Mouse (Mus musculus) heart, embryonic 15.5 days (tissue): ENCODE results near the gene Iqsec3. TPM values are rescaled to one million over a fixed set of nuclear protein-coding genes. Genes with fewer than 3 reads are reported as not detected.

Experiments
- ATAC-seq: fragments of 200-750 bp; cut with Nextera tagmentation; replicated peaks from 2 replicates; pipeline ENCODE4 v1.8.0; 2017; ENCODE audit warnings: low read depth, moderate TSS enrichment; ENCODE audit not compliant: insufficient number of reproducible peaks, insufficient read depth, low FRiP score
- H3K27ac ChIP-seq: fragments of 300-500 bp; sonication (generic); 2 replicates; pipeline ENCODE4 v1.5.1; 2015; ENCODE audit warnings: mild to moderate bottlenecking, inconsistent platforms
- H3K27me3 ChIP-seq: fragments of 300-500 bp; sonication (generic); 2 replicates; pipeline ENCODE4 v1.6.1; 2015; ENCODE audit warnings: inconsistent platforms
- H3K36me3 ChIP-seq: fragments of 300-500 bp; sonication (generic); 2 replicates; pipeline ENCODE4 v1.6.1; 2015; ENCODE audit warnings: mild to moderate bottlenecking, inconsistent platforms
- H3K4me1 ChIP-seq: fragments of 300-500 bp; sonication (generic); replicated peaks from 2 replicates; pipeline ENCODE4 v1.6.1; 2015; ENCODE audit warnings: inconsistent platforms
- H3K4me2 ChIP-seq: fragments of 300-500 bp; sonication (generic); 2 replicates; pipeline ENCODE4 v1.6.1; 2015; ENCODE audit warnings: inconsistent platforms, mild to moderate bottlenecking, moderate library complexity
- H3K4me3 ChIP-seq: fragments of 300-500 bp; sonication (generic); 2 replicates; pipeline ENCODE4 v1.5.1; 2015; ENCODE audit warnings: mild to moderate bottlenecking, inconsistent platforms
- H3K9ac ChIP-seq: fragments of 300-500 bp; sonication (generic); 2 replicates; pipeline ENCODE4 v1.6.1; 2015; ENCODE audit warnings: mild to moderate bottlenecking, inconsistent platforms
- H3K9me3 ChIP-seq: fragments of 300-500 bp; sonication (generic); replicated peaks from 2 replicates; pipeline ENCODE4 v1.6.1; 2016; ENCODE audit warnings: inconsistent platforms
- WGBS: fragments of 180-500 bp; shearing (Covaris S2); methylation state at CpG from one replicate; pipeline ENCODE4 v1.1.7; 2015; ENCODE audit warnings: mixed read lengths; 5-methylcytosine and 5-hydroxymethylcytosine counted together
- polyA plus RNA-seq: library from polyadenylated mRNA; unstranded; fragments of >200 nt; fragmentation: Nextera tagmentation; extraction: Ambion mirVana; gene quantifications from 2 replicates; pipeline ENCODE4 v1.2.1, GENCODE M21; 2015

Gene Iqsec3
- polyA plus RNA-seq, 1 experiment from 2014 or later = not detected

DNA sequence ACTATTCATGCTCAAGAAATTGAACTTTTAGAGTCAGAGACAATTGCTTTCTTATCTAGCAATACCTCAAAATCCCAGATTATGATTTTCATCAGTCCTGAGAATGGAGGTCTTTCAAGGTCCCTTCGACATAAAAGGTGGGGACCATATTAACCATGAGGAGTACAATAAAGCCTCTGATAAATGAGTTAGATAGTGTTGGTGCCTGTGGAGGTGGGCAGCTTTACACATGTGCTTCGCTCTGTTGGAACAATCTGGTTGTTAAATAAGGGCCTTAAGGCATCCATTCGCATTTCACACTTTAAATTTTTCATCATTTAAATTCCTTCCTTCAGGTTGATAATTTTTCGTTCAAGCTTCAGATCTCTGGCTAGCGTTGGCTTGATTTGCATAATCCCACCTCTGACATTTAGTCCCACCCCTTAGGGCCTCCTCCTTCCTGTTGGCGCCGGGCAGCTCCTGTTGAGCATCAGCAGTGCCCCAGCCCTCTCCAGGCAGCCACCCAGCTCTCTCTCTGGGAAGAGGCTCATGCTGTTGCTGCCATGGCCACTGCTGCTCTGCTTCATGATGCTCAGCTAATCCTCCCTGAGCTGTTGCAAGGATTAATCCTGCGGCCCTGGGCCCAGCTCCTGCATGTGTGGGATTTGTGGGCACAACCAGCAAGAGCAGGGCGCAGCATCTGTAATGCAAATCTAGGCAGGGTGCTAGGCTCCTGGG, 25.5 kb upstream of the Iqsec3 start:
- Histone ChIP-seq H3K4me1 (no peaks in the 10 kb centered on the region), H3K27ac (no peak overlapping the region), H3K9me3 (no peaks in the 10 kb centered on the region), H3K4me3 (no peak overlapping the region), H3K27me3 (peaks cover 5% of the 10 kb centered on the region; the same call in 1 of the 2 replicates), H3K36me3 (no peaks in the 10 kb centered on the region), H3K9ac (no peak overlapping the region), H3K4me2 (no peak overlapping the region)
- WGBS = 21% methylated on average over 9 of the region's 9 CpGs
- ATAC-seq = no peak

DNA sequence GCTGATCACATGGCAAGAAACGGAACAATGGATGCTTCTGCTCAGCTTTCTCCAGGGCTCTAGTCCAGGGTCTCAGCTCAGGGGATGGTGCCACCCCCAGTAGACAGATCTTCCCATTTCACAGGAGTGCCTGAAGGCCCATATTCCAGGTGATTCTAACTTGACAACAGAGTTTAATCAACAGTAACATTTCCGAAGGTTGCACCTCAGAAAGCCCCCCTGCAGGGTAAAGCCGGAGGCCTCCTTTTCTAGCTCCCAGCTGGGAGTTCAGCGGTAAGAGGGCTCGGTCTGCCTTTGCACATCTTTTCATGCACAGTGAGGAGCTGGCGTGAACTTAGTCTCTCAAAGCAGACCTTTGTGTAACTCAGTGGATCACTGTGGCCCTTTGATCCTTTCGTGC, 22.1 kb upstream of the Iqsec3 start:
- ATAC-seq = no peak
- Histone ChIP-seq H3K4me3 (no peak overlapping the region), H3K27me3 (peaks cover 5% of the 10 kb centered on the region), H3K36me3 (no peaks in the 10 kb centered on the region), H3K4me1 (no peaks in the 10 kb centered on the region), H3K27ac (no peak overlapping the region), H3K9ac (no peak overlapping the region), H3K9me3 (no peaks in the 10 kb centered on the region), H3K4me2 (no peak overlapping the region)
- 52% methylated on average over 7 of the region's 7 CpGs for WGBS

DNA sequence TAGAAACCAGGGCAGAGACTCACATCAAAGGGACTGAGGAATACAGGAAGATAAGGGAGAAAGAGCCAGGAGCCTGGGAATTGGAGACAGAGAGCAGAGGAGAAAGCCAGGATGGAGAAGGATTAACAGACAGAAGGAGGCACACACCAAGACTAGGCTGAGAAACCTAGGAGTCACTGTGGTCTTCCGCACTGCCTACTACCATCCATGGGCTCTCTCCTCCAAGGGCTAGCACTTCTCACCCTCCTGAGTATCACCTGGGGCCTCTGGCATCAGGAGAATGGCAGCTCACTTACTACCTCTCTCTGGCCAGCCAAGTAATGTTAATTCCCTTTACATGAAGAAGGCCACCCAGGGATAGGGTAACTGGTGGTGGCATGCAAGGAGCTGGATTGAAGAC, 21.5 kb upstream of the Iqsec3 start:
- H3K36me3 ChIP-seq = no peaks in the 10 kb centered on the region
- no peak overlapping the region for H3K9ac ChIP-seq
- peaks cover 5% of the 10 kb centered on the region for H3K27me3 ChIP-seq
- no peak overlapping the region for H3K27ac ChIP-seq
- no peak overlapping the region for H3K4me2 ChIP-seq
- no peaks in the 10 kb centered on the region for H3K9me3 ChIP-seq
- no peaks in the 10 kb centered on the region for H3K4me1 ChIP-seq
- WGBS = 93% methylated on average over 1 of the region's 1 CpGs
- no peak for ATAC-seq
- no peak overlapping the region for H3K4me3 ChIP-seq

DNA sequence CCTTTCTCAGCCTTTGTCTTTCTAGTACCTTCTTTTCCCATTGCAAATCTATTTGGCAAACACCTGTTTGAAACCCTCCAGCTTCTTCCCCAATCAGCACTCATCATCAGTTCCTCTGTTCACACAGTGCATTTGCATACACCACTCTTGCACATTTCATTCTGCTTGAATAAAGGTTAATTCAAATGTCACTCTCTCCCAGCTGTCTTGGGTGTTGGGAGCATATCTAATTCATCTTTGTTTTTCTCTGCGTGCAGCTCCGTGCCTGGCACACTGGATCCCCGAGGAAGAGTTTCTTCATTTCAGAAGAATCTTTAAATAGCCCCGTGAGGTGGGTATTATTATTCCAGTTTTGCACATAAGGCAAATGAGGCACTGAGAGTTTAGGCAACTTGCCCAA, 20.8 kb upstream of the Iqsec3 start:
- no peak for ATAC-seq
- no peak overlapping the region for H3K9ac ChIP-seq
- WGBS = 66% methylated on average over 4 of the region's 4 CpGs

DNA sequence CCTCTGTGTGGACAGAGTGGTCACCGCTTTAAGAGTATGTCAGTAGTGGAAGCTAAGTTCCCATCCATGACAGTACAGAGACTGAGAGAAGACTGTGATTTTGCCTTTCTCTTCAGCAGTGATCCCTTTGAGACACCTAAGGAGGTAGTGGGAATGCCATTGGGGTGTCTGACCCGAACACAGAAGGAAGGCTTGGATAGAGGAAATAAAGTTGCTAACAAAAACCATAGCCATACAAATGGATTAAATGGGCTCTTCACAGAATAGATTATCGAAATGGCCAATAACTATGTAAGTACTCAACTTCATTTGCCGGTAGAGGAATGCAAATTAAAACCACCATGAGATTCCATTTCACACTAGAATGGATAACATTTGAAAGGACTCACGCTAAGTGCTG, 17.9 kb upstream of the Iqsec3 start:
- no peak overlapping the region for H3K27ac ChIP-seq
- no peak overlapping the region for H3K4me3 ChIP-seq
- no peaks in the 10 kb centered on the region for H3K36me3 ChIP-seq
- no peak overlapping the region for H3K4me2 ChIP-seq
- 78% methylated on average over 5 of the region's 5 CpGs for WGBS
- H3K9me3 ChIP-seq = no peaks in the 10 kb centered on the region
- H3K9ac ChIP-seq = no peak overlapping the region
- ATAC-seq = no peak
- H3K4me1 ChIP-seq = no peaks in the 10 kb centered on the region
- peaks cover 5% of the 10 kb centered on the region for H3K27me3 ChIP-seq

More for the DNA sequence above, 20.8 kb upstream of the Iqsec3 start:
- Histone ChIP-seq H3K27ac (no peak overlapping the region), H3K9me3 (no peaks in the 10 kb centered on the region), H3K4me1 (no peaks in the 10 kb centered on the region), H3K27me3 (peaks cover 5% of the 10 kb centered on the region), H3K36me3 (no peaks in the 10 kb centered on the region), H3K4me2 (no peak overlapping the region), H3K4me3 (no peak overlapping the region)

DNA sequence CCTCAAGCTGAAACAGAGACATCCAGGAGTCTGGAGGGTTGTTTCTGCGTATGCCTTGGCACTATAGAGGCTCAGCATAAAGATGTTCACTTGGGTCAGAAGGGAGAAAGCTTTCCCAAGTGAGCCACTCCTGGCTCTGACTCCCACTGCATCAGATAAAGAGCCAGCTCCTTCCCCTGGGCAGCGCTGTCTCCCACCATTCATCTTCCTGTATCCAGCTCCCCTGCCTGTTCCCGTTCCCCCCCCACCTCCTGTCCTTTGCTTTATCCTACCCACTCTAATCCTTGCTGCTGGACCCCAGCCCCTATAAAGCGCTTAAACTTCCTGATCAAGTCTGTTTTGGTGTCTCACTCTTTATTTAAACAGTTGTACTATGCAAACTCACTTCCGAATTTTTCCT, 1.2 kb downstream of the Iqsec3 start:
- Histone ChIP-seq H3K4me3 (no peak overlapping the region), H3K27me3 (peaks cover 59% of the 10 kb centered on the region), H3K27ac (no peak overlapping the region), H3K36me3 (no peaks in the 10 kb centered on the region), H3K9me3 (no peaks in the 10 kb centered on the region), H3K4me2 (no peak overlapping the region), H3K9ac (no peak overlapping the region), H3K4me1 (peaks cover 10% of the 10 kb centered on the region)
- ATAC-seq = no peak
- 34% methylated on average over 5 of the region's 5 CpGs for WGBS

DNA sequence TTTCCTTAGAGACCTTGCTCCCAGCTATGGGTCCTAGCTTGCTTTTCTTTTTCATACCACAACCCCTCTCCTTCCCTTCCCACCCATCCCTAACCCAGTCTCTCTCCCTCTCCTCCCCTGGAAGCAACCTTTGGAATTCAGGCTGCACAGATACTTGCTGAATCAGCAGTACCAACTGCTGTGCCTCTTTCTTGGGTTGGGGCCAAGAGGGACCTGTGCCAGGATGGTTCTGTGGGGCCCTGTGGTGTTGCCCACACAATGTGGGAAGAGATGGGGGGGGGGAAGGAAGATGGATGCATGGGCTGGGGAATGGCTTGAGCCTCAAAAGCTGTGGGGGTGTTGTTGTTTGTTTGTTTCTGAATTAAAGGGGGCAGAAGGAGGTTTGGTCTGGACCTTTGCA, 5.2 kb downstream of the Iqsec3 start:
- no peaks in the 10 kb centered on the region for H3K9me3 ChIP-seq

DNA sequence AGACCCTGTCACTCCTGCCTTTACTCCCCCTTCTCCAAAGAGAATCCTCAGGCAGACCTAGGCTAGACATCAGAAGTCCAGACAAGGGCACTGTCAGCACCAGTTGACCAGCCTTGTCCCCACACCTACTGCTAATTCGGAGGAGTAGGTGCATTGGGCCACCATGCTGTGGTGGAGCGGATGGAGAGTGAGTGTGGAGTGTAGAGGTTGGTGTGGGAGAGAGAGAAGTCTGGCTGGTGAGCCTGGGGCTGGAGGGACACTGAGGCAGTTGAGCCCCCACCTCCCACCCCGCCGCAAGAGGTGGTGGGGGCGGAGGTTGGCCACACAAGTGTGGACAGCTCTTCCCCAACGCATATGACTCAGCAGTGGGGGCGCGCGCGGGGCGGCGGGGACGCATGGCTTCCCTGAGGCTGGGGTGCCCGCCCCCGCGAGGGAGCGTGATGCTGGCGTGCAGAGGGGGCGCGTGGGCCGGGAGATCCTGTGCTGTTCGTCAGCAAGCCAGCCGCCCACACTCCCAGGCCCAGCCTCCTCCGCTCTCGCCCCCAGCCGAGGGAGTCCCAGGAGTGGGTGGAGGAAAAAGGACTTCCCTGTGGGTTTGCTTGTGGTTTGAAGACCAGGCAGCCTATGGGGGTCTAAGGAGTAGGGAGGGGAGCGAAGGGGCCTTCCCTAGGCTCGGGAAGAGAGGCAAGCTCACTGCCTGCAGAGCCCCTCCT, 10.7 kb downstream of the Iqsec3 start:
- Histone ChIP-seq H3K4me2 (peak overlapping the region; percentile 9; the same call in 1 of the 2 replicates), H3K27me3 (peaks cover 27% of the 10 kb centered on the region), H3K9ac (no peak overlapping the region), H3K9me3 (no peaks in the 10 kb centered on the region), H3K27ac (no peak overlapping the region), H3K4me1 (no peaks in the 10 kb centered on the region), H3K4me3 (no peak overlapping the region), H3K36me3 (no peaks in the 10 kb centered on the region)
- 3% methylated on average over 28 of the region's 28 CpGs for WGBS
- no peak for ATAC-seq

More for the DNA sequence above, 5.2 kb downstream of the Iqsec3 start:
- Histone ChIP-seq H3K4me3 (no peak overlapping the region), H3K4me2 (no peak overlapping the region), H3K9ac (no peak overlapping the region), H3K36me3 (no peaks in the 10 kb centered on the region), H3K27me3 (peaks cover 44% of the 10 kb centered on the region), H3K27ac (no peak overlapping the region), H3K4me1 (peaks cover 3% of the 10 kb centered on the region)
- no peak for ATAC-seq

DNA sequence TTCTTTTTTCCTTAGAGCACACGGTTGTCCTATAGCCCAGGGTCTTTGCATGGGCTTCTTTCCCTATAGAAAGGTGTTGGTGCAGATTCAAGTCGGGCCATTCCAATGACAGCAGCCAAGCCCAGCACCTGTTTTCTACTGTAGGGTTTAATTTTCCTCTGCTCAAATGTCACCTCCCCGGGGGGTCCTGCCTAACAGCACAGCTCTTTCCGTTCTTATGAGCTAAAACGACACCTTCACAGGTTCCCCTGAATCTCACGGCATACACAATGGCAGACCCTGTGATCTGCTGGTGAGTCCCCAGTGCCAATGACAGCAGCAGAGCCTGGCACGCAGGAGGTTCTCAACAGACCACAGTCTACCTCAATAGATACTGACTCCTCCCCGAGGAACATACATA, 16.1 kb downstream of the Iqsec3 start:
- Histone ChIP-seq H3K4me2 (no peak overlapping the region), H3K36me3 (no peaks in the 10 kb centered on the region), H3K9ac (no peak overlapping the region), H3K4me1 (no peaks in the 10 kb centered on the region), H3K9me3 (no peaks in the 10 kb centered on the region), H3K4me3 (no peak overlapping the region), H3K27me3 (peaks cover 12% of the 10 kb centered on the region), H3K27ac (no peak overlapping the region)
- WGBS = 53% methylated on average over 8 of the region's 8 CpGs
- no peak for ATAC-seq

DNA sequence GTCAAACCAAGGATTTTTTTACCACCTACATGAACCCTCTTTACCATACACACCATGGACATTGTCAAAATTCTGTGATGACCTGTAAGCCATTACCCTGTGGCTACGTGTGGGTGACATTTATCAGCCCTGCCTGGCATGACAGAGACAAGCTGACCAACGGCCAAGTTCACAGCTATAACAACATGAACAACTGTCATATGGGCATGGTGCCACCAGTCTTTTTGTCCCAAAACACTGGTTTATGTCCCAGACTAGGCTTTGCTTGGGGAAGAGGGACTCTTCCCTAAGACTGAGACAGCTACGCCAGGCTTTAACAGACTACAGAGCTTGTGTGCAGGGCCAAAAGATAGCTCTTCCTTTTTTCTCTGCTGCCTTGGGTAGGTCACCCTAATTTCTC, 16.8 kb downstream of the Iqsec3 start:
- H3K36me3 ChIP-seq = no peaks in the 10 kb centered on the region
- H3K4me3 ChIP-seq = no peak overlapping the region
- H3K9me3 ChIP-seq = no peaks in the 10 kb centered on the region
- no peak overlapping the region for H3K27ac ChIP-seq
- no peak overlapping the region for H3K9ac ChIP-seq
- H3K4me1 ChIP-seq = no peaks in the 10 kb centered on the region
- H3K4me2 ChIP-seq = no peak overlapping the region
- no peak for ATAC-seq
- 71% methylated on average over 3 of the region's 3 CpGs for WGBS
- peaks cover 12% of the 10 kb centered on the region for H3K27me3 ChIP-seq

DNA sequence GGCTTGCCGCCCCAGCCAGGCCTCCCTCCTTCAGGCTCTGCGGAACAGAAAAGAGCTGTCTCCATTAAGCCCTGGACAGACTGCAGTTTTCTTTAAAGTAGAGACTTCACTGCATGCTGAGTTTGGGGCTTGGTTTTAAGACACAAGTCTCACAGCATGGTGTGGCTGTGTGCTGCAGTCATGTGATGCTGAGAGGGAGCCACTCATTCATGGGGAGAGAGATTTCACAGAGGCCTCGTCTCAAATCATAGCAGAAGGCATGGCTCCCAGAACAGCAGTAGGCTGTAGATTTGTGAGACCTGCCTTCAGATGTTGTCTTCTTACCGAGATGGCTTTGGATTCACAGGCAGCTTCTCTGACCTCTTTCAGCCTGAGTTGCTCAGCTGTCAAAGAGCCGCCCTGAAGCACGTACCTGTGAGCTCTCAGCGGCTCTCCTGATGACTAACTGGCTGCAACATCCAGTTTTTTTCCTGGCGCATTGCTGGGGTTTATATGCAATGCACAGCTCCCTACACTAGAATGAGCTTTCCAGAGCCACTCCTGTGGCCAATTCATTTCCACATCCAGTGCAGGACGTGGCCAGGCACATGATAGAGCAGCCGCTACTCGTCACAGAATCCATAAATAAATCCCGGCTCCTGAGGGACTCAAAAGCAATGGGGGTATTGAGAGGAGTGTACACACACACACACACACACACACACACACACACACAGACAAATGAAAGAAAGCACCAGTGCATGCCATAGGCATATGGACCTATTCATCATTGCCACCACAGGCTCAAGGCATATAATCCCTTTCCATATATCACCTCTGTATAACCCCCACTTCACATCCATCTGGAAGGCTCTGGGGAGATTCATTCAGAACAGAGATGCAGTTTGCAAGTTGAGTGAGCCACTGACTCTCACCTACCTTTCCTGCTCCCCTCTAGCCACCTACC, 18.7 kb downstream of the Iqsec3 start:
- Histone ChIP-seq H3K36me3 (no peaks in the 10 kb centered on the region), H3K4me3 (no peak overlapping the region), H3K9ac (no peak overlapping the region), H3K9me3 (no peaks in the 10 kb centered on the region), H3K4me2 (no peak overlapping the region), H3K27ac (no peak overlapping the region), H3K27me3 (peaks cover 12% of the 10 kb centered on the region), H3K4me1 (no peaks in the 10 kb centered on the region)
- 57% methylated on average over 12 of the region's 12 CpGs for WGBS
- ATAC-seq = no peak
